8 mouse cellular contexts compared by ENCODE assay signal in the genomic region with DNA sequence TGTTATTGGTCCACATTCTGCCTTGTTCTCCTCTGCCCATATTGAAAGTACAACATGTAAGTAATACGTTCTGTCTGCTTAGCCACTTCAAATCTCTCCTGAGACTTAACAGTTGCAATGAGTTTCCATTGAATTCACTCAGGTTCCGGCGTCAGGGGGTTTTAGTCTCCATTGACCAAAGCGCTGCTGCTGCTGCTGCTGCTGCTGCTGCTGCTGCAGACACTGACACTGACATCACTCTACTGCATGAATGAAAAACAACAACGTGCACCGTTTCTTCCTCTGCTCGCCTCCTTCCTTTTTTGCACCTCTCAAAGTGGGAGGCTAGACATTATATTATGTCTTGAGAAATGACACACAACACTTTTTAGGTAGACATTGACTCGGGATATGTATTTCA. TPM values are rescaled to one million over a fixed set of nuclear protein-coding genes. Genes with fewer than 3 reads are reported as not detected.
A peak's percentile ranks its signal among the peaks of the same experiment; 100 is the strongest.
DNase-seq lines count a peak whose midpoint lies in the region; ATAC-seq and TF ChIP-seq lines count a peak whose summit lies in the region.

No protein-coding gene starts in this region.

- no peak for ATAC-seq in limb, embryonic 13.5 days (ENCODE audit: low FRiP score, low read depth)
- ATAC-seq in stomach, postnatal 0 days (ENCODE audit: low FRiP score, low TSS enrichment): no peak
- no peak for ATAC-seq in frontal cortex, adult (ENCODE audit: low TSS enrichment)

- H3K27ac ChIP-seq in limb, embryonic 13.5 days: no peak overlapping the region
- H3K27ac ChIP-seq in stomach, postnatal 0 days (replicated peaks): no peak overlapping the region

- DNase-seq in cerebellum, postnatal 14 days: peak; percentile 23 to 36
- no peak for DNase-seq in cerebellum, adult 11 months
- DNase-seq in right cerebral cortex, postnatal 25 days: peak; percentile 12
- DNase-seq in right cerebral cortex, postnatal 4 days: no peak
- no peak for DNase-seq in stomach, postnatal 0 days (ENCODE audit: low spot score)
- no peak for DNase-seq in adrenal gland, adult 2 months

- H3K36me3 ChIP-seq in limb, embryonic 13.5 days: no peaks in the 10 kb centered on the region
- no peaks in the 10 kb centered on the region for H3K36me3 ChIP-seq in stomach, postnatal 0 days (ENCODE audit: control insufficient read depth, insufficient read depth, low read length)

- WGBS in limb, embryonic 13.5 days: 33% methylated on average over 8 of the region's 8 CpGs
- 32% methylated on average over 8 of the region's 8 CpGs for WGBS in stomach, postnatal 0 days

- H3K27me3 ChIP-seq in limb, embryonic 13.5 days: no peaks in the 10 kb centered on the region
- no peaks in the 10 kb centered on the region for H3K27me3 ChIP-seq in stomach, postnatal 0 days (ENCODE audit: control insufficient read depth, insufficient read depth, low read length)

- H3K9me3 ChIP-seq in limb, embryonic 13.5 days: no peaks in the 10 kb centered on the region
- no peaks in the 10 kb centered on the region for H3K9me3 ChIP-seq in stomach, postnatal 0 days (ENCODE audit: control insufficient read depth, low read length)

- peak overlapping the region; percentile 99; the same call in 1 of the 2 replicates for H3K9ac ChIP-seq in limb, embryonic 13.5 days
- 0 out of 2 replicates have a peak overlapping the region, but pooled peaks have one; percentile 8 for H3K9ac ChIP-seq in stomach, postnatal 0 days (ENCODE audit: low read length)

- peak overlapping the region; percentile 75 for H3K4me2 ChIP-seq in limb, embryonic 13.5 days (replicated peaks)
- peak overlapping the region; percentile 76 for H3K4me2 ChIP-seq in stomach, postnatal 0 days (replicated peaks; ENCODE audit: low read depth)

- no peak for TF ChIP-seq CTCF in stomach, postnatal 0 days (IDR thresholded peaks at IDR 0.05; ENCODE audit: low read depth)

- TF ChIP-seq EP300 in stomach, postnatal 0 days (optimal IDR thresholded peaks at IDR 0.05): no peak

- peak overlapping the region; percentile 97 for H3K4me3 ChIP-seq in limb, embryonic 13.5 days
- H3K4me3 ChIP-seq in stomach, postnatal 0 days (ENCODE audit: low read depth, low read length): peak overlapping the region; percentile 14; the same call in 1 of the 2 replicates

- H3K4me1 ChIP-seq in limb, embryonic 13.5 days: peaks cover 22% of the 10 kb centered on the region
- no peaks in the 10 kb centered on the region for H3K4me1 ChIP-seq in stomach, postnatal 0 days (replicated peaks; ENCODE audit: control insufficient read depth, insufficient read depth)

RNA-seq across cellular contexts. Expression of gene Glcci1, which starts 3.0 kb away (rescaled TPM):
- polyA plus RNA-seq in limb, embryonic 13.5 days (2015; fragmentation: Nextera tagmentation; extraction: Ambion mirVana): 16.1 and 16.6 TPM in 2 replicates
- polyA plus RNA-seq in stomach, postnatal 0 days (2015; fragmentation: Nextera tagmentation; extraction: Ambion mirVana): 4.0 and 4.1 TPM in 2 replicates
- total RNA-seq in adrenal gland, adult 2 months (2021): 10 to 100 TPM; 32.3 to 32.5 TPM
- 4.0 and 4.4 TPM in 2 replicates for polyA plus RNA-seq in adrenal gland, adult 2 months (2012; rRNA removed)

Comparison
In these comparisons a context has a peak if more than half of its experiments do, and no peak if none do; other contexts are left out.
1. DNase-seq: peak in cerebellum, postnatal 14 days (2 of 2) and right cerebral cortex, postnatal 25 days (single experiment); none in cerebellum, adult 11 months (single experiment), right cerebral cortex, postnatal 4 days (single experiment), stomach, postnatal 0 days (single experiment) and adrenal gland, adult 2 months (single experiment).